Mouse (Mus musculus) stomach, postnatal 0 days (tissue): Measurements from ENCODE around the gene Pcca. TPM values are rescaled to one million over a fixed set of nuclear protein-coding genes. Genes with fewer than 3 reads are reported as not detected.

Source experiments
- ATAC-seq: fragments of 200-750 bp; cut with Nextera tagmentation; 2 replicates; pipeline ENCODE4 v1.8.0; 2017; ENCODE audit not compliant: low FRiP score, low TSS enrichment
- DNase-seq: peaks from one replicate; pipeline ENCODE4 v3.0.0-alpha.2; 2016; ENCODE audit warnings: low spot score
- H3K27ac ChIP-seq: fragments of 300-500 bp; sonication (generic); replicated peaks from 2 replicates; pipeline ENCODE4 v1.5.1; 2014; ENCODE audit warnings: mild to moderate bottlenecking, control low read depth
- H3K27me3 ChIP-seq: fragments of 300-500 bp; sonication (generic); 2 replicates; pipeline ENCODE4 v1.6.1; 2014; ENCODE audit warnings: low read length; ENCODE audit not compliant: control insufficient read depth, insufficient read depth
- H3K36me3 ChIP-seq: fragments of 300-500 bp; sonication (generic); 2 replicates; pipeline ENCODE4 v1.6.1; 2014; ENCODE audit warnings: low read length, mixed read lengths; ENCODE audit not compliant: control insufficient read depth, insufficient read depth
- H3K4me1 ChIP-seq: fragments of 300-500 bp; sonication (generic); replicated peaks from 2 replicates; pipeline ENCODE4 v1.6.1; 2014; ENCODE audit warnings: antibody characterized with exemption; ENCODE audit not compliant: control insufficient read depth, insufficient read depth
- H3K4me2 ChIP-seq: fragments of 300-500 bp; sonication (generic); replicated peaks from 2 replicates; pipeline ENCODE4 v1.6.1; 2014; ENCODE audit warnings: low read depth, mild to moderate bottlenecking, control low read depth, moderate library complexity
- H3K4me3 ChIP-seq: fragments of 300-500 bp; sonication (generic); 2 replicates; pipeline ENCODE4 v1.5.1; 2014; ENCODE audit warnings: low read depth, low read length, control low read depth
- H3K9ac ChIP-seq: fragments of 300-500 bp; sonication (generic); 2 replicates; pipeline ENCODE4 v1.6.1; 2014; ENCODE audit warnings: mild to moderate bottlenecking, low read length, control low read depth, mixed read lengths
- H3K9me3 ChIP-seq: fragments of 300-500 bp; sonication (generic); 2 replicates; pipeline ENCODE4 v1.6.1; 2016; ENCODE audit warnings: low read length; ENCODE audit not compliant: control insufficient read depth
- CTCF ChIP-seq: IDR thresholded peaks from 2 replicates; pipeline ENCODE4 v1.5.1; 2016; ENCODE audit warnings: antibody characterized with exemption, low read depth, mild to moderate bottlenecking, moderate library complexity
- EP300 ChIP-seq: optimal IDR thresholded peaks from 2 replicates; pipeline ENCODE3; 2016; ENCODE audit warnings: antibody characterized with exemption
- WGBS: fragments of 180-500 bp; shearing (Covaris S2); extraction: QIAGEN DNeasy Blood & Tissue Kit; methylation state at CpG from one replicate; pipeline ENCODE4 v1.1.7; 2014; 5-methylcytosine and 5-hydroxymethylcytosine counted together
- polyA plus RNA-seq: library from polyadenylated mRNA; unstranded; fragments of >200 nt; fragmentation: Nextera tagmentation; extraction: Ambion mirVana; gene quantifications from 2 replicates; pipeline ENCODE4 v1.2.1, GENCODE M21; 2015

Gene Pcca
- polyA plus RNA-seq, 1 experiment from 2014 or later: 8.2 TPM

- no peaks in the 10 kb centered on the region for H3K9me3 ChIP-seq
- no peaks in the 10 kb centered on the region for H3K27me3 ChIP-seq
- no peaks in the 10 kb centered on the region; the same call in 1 of the 2 replicates for H3K4me1 ChIP-seq
- ATAC-seq (0 out of 2 replicates have a peak, but pooled peaks have one; percentile 16), DNase-seq (peak; percentile 48)
- TF ChIP-seq CTCF (no peak), EP300 (no peak)
- H3K4me3 ChIP-seq: no peak overlapping the region
- WGBS: 53% methylated on average over 2 of the region's 2 CpGs
- no peak overlapping the region for H3K4me2 ChIP-seq
- H3K27ac ChIP-seq: no peak overlapping the region
- no peak overlapping the region for H3K9ac ChIP-seq
- no peaks in the 10 kb centered on the region for H3K36me3 ChIP-seq
Observed at GRCm38 (mm10) chr14:122902136-122902535, 368.0 kb downstream of the Pcca start.

DNA sequence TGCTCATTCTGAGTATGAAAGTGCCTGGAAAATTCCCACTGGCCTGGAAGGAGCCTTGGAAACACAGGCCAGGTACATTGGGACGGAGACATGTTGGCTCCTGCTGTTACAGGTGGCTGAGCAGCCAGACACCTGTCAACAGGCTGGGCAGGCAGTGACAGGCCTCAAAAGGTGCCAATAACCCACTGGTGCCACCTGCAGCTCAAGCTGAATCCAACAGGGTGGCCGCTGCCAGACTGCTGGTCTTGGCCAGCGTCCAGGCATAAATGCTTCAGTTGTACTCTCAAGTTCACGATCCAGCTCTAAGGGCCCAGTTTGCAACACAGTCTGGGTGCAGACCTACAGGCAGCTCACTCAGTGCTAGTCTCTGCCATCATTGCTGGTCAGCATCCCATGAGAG lies 368.8 kb downstream of the Pcca start:
- Histone ChIP-seq H3K4me3 (no peak overlapping the region), H3K9me3 (no peaks in the 10 kb centered on the region), H3K4me1 (no peaks in the 10 kb centered on the region; the same call in 1 of the 2 replicates), H3K4me2 (no peak overlapping the region), H3K27me3 (no peaks in the 10 kb centered on the region), H3K9ac (no peak overlapping the region), H3K27ac (0 out of 2 replicates have a peak overlapping the region, but pooled peaks have one; percentile 30), H3K36me3 (no peaks in the 10 kb centered on the region)
- WGBS: 28% methylated on average over 4 of the region's 4 CpGs
- peak; percentile 87 for ATAC-seq
- DNase-seq: peak; percentile 83
- no peak for TF ChIP-seq EP300
- TF ChIP-seq CTCF: peak; percentile 72

DNA sequence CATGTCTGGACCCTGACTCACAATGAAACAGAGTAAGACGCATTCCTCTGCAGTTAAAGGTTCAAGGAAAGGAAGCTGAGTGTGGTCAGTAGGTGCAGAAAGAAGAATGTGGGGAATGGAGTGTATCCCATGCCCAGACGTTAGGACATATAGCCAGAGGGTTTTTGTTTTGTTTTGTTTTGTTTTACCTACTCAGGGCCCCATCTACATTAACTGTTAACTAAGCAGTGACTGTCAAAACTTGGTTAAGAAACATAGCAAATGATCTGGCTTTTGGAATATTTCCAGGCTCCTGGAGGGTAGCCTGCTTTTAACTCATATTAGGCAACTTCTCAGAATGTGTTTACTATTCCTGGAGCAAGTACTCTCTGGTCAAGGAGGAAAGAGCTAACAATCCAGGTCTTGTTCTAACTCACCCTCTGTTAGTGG lies 369.8 kb downstream of the Pcca start:
- Histone ChIP-seq H3K4me1 (no peaks in the 10 kb centered on the region; the same call in 1 of the 2 replicates), H3K4me2 (no peak overlapping the region), H3K4me3 (no peak overlapping the region), H3K27ac (no peak overlapping the region), H3K9me3 (no peaks in the 10 kb centered on the region), H3K9ac (no peak overlapping the region), H3K27me3 (no peaks in the 10 kb centered on the region), H3K36me3 (no peaks in the 10 kb centered on the region)
- ATAC-seq (no peak), DNase-seq (no peak)
- no peak for TF ChIP-seq EP300
- no peak for TF ChIP-seq CTCF
- 44% methylated on average over 2 of the region's 2 CpGs for WGBS

- no peak overlapping the region for H3K4me2 ChIP-seq
- ATAC-seq: no peak
Observed at GRCm38 (mm10) chr14:122905007-122905406, 370.9 kb downstream of the Pcca start.

DNA sequence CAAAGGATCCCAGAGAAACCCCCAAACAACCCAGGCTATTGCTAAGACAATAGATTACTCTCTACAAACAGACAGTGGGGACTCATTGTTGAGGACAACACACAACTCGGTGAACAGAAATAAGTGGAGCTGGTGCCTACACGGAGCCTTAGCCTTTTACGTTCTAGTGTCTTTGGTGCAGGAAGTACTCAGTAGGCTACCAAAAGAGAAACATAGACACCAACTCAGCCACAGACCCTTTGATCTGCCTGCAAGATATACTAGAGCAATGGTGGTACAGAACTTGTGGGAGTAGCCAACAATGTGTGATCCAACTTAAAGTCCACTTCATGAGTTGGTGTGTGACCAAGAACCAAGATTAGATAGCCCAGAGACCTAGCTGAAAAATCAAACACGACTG lies 374.0 kb downstream of the Pcca start:
- Histone ChIP-seq H3K4me1 (no peaks in the 10 kb centered on the region), H3K36me3 (no peaks in the 10 kb centered on the region), H3K4me3 (no peak overlapping the region), H3K4me2 (no peak overlapping the region), H3K27ac (no peak overlapping the region), H3K9ac (no peak overlapping the region), H3K9me3 (no peaks in the 10 kb centered on the region), H3K27me3 (no peaks in the 10 kb centered on the region)
- TF ChIP-seq EP300 (no peak), CTCF (no peak)
- DNase-seq (no peak), ATAC-seq (no peak)
- WGBS: 90% methylated on average over 4 of the region's 4 CpGs

More at GRCm38 (mm10) chr14:122905007-122905406, 370.9 kb downstream of the Pcca start:
- H3K9me3 ChIP-seq: no peaks in the 10 kb centered on the region
- TF ChIP-seq EP300 (no peak), CTCF (no peak)
- no peaks in the 10 kb centered on the region; the same call in 1 of the 2 replicates for H3K4me1 ChIP-seq
- H3K27me3 ChIP-seq: no peaks in the 10 kb centered on the region
- WGBS: 93% methylated on average over 1 of the region's 1 CpGs
- H3K9ac ChIP-seq: no peak overlapping the region
- no peaks in the 10 kb centered on the region for H3K36me3 ChIP-seq
- DNase-seq: no peak
- no peak overlapping the region for H3K4me3 ChIP-seq
- no peak overlapping the region for H3K27ac ChIP-seq

GRCm38 (mm10) chr14:122909368-122910091 lies 375.4 kb downstream of the Pcca start:
- no peak overlapping the region for H3K9ac ChIP-seq
- no peak overlapping the region for H3K4me3 ChIP-seq
- TF ChIP-seq EP300 (no peak), CTCF (no peak)
- H3K27ac ChIP-seq: 0 out of 2 replicates have a peak overlapping the region, but pooled peaks have one; percentile 41
- ATAC-seq (peak; percentile 83), DNase-seq (peak; percentile 30)
- H3K36me3 ChIP-seq: no peaks in the 10 kb centered on the region
- H3K9me3 ChIP-seq: no peaks in the 10 kb centered on the region
- H3K4me1 ChIP-seq: no peaks in the 10 kb centered on the region
- H3K4me2 ChIP-seq: no peak overlapping the region
- H3K27me3 ChIP-seq: no peaks in the 10 kb centered on the region
- 49% methylated on average over 5 of the region's 5 CpGs for WGBS
